Mouse (Mus musculus) CH12.LX (cell line): ENCODE measurements at regions not wholly inside any gene's neighbourhood (a gene's known extent, or its start where the extent isn't known, plus 50 kb on each side); places are given as distances from the start of the nearest gene placed in this dataset.

ENCODE experiments used
- CTCF ChIP-seq, 2 experiments: IDR thresholded peaks in 1 of 2; conservative IDR thresholded peaks in 1 of 2; 2 replicates each; pipeline ENCODE4 v1.5.1; 2011 to 2012; ENCODE audit warnings: low read depth in 2 of 2, low read length in 2 of 2, improper control_type of control experiment in 1 of 2, inconsistent platforms in 1 of 2, mild to moderate bottlenecking in 1 of 2, moderate library complexity in 1 of 2
- HCFC1 ChIP-seq: IDR thresholded peaks from 2 replicates; pipeline ENCODE4 v1.6.1; 2012; ENCODE audit warnings: low read depth, mild to moderate bottlenecking, inconsistent platforms, low read length, improper control_type of control experiment
- MAFK ChIP-seq: IDR thresholded peaks from 2 replicates; pipeline ENCODE4 v1.6.1; 2011; ENCODE audit warnings: low read length, improper control_type of control experiment; ENCODE audit not compliant: insufficient replicate concordance
- MAX ChIP-seq: IDR thresholded peaks from 2 replicates; pipeline ENCODE4 v1.6.1; 2011; ENCODE audit warnings: low read length, improper control_type of control experiment
- MYC ChIP-seq: IDR thresholded peaks from 2 replicates; pipeline ENCODE4 v1.6.1; 2011; ENCODE audit warnings: low read depth, mild to moderate bottlenecking, improper control_type of control experiment, low read length
- POLR2A ChIP-seq: IDR thresholded peaks from 2 replicates; pipeline ENCODE4 v1.6.1; 2011; ENCODE audit warnings: low read depth, mild to moderate bottlenecking, improper control_type of control experiment, low read length
- SIN3A ChIP-seq: IDR thresholded peaks from 2 replicates; pipeline ENCODE4 v1.6.1; 2012; ENCODE audit warnings: low read length, improper control_type of control experiment, inconsistent platforms
- USF1 ChIP-seq: IDR thresholded peaks from 2 replicates; pipeline ENCODE4 v1.6.1; 2014; ENCODE audit warnings: low read depth, mild to moderate bottlenecking, inconsistent platforms, low read length, improper control_type of control experiment
- ZNF384 ChIP-seq: IDR thresholded peaks from 2 replicates; pipeline ENCODE4 v1.6.1; 2012; ENCODE audit warnings: low read depth, low read length, improper control_type of control experiment, inconsistent platforms

DNA sequence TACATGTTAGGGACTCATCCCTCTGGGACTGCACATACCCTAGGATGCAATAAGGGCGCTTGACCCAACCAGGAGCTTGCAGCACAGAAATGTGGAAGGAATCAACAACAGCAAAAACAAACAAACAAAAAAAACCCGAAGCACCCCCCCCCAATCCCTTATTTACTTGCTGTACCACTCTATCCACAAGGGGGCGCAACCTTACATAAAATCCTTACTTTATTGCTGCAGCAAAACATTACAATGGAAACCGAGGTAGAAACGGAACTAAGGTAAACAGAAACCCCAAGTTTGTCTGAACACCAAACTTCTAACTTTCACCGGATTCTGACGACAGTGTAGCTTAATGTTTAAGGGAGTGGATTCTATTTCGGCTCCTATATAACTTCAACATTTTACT, 86.7 kb upstream of the Arhgap36 start:
- TF ChIP-seq MYC: no peak
- peak in 1 of 2 experiments; percentile 52; a peak in 2 of 4 replicates for TF ChIP-seq CTCF (conservative IDR thresholded peaks at IDR 0.05 in 1 of 2, IDR thresholded peaks at IDR 0.05 in 1 of 2; ENCODE audit: low read depth in 2 of 2, low read length in 2 of 2)
- TF ChIP-seq POLR2A: no peak
- 0 out of 2 replicates have a peak, but pooled peaks have one; percentile 39 for TF ChIP-seq ZNF384
- TF ChIP-seq MAX: no peak
- TF ChIP-seq SIN3A: no peak
- TF ChIP-seq MAFK: no peak
- TF ChIP-seq HCFC1: no peak
- no peak for TF ChIP-seq USF1
